Mouse (Mus musculus): Measurements from ENCODE around the gene Stk32b. TPM values are rescaled to one million over a fixed set of nuclear protein-coding genes. Genes with fewer than 3 reads are reported as not detected.
A peak's percentile ranks its signal among the peaks of the same experiment; 100 is the strongest.

Gene Stk32b
- polyA plus RNA-seq, 1 experiment from 2014 or later, result 2.8 TPM

DNA sequence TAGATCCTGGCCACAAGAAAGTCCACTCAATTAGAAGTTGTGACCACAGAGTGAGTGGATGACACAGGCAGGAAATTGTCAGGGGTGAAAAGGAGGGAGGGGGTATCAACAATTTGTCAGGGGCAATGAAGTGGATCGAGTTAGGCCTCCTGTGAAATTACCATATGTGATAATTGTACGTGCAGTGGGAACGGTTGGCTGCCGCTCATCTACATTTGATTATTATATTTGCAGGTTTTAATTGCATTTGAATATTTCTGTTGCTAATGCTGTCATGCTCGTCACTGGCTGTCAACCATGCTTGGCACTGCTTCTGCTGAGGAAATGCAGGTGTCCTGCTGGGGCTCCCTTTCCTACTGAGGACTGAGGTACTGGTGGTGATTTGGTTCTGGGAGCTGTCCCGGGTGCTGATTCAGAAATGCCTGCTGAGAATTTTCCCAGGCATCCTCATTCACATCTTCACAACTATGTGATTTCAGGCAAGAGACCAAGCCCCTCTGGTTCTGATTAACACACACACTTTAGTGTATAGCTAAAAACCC, 159.6 kb downstream of the Stk32b start:
- Histone ChIP-seq H3K27me3 (ENCODE audit: insufficient read depth, poor library complexity, severe bottlenecking) (no peaks in the 10 kb centered on the region), H3K9me3 (no peaks in the 10 kb centered on the region)
- peak; percentile 23 for DNase-seq (ENCODE audit: low spot score)

GRCm38 (mm10) chr5:37554231-37554630, 162.7 kb downstream of the Stk32b start:
- WGBS, result 91% methylated on average over 4 of the region's 4 CpGs
- no peak for DNase-seq (ENCODE audit: low spot score)
- H3K4me3 ChIP-seq, result no peak overlapping the region
- no peaks in the 10 kb centered on the region for H3K36me3 ChIP-seq
- no peaks in the 10 kb centered on the region for H3K9me3 ChIP-seq
- H3K4me1 ChIP-seq (replicated peaks), result no peaks in the 10 kb centered on the region
- H3K27ac ChIP-seq, result no peak overlapping the region
- H3K27me3 ChIP-seq (ENCODE audit: insufficient read depth, poor library complexity, severe bottlenecking), result no peaks in the 10 kb centered on the region

More for the DNA sequence above, 159.6 kb downstream of the Stk32b start:
- H3K27ac ChIP-seq, result no peak overlapping the region
- no peaks in the 10 kb centered on the region for H3K4me1 ChIP-seq (replicated peaks)
- no peak overlapping the region for H3K4me3 ChIP-seq
- WGBS, result 67% methylated on average over 6 of the region's 6 CpGs
- no peaks in the 10 kb centered on the region for H3K36me3 ChIP-seq

DNA sequence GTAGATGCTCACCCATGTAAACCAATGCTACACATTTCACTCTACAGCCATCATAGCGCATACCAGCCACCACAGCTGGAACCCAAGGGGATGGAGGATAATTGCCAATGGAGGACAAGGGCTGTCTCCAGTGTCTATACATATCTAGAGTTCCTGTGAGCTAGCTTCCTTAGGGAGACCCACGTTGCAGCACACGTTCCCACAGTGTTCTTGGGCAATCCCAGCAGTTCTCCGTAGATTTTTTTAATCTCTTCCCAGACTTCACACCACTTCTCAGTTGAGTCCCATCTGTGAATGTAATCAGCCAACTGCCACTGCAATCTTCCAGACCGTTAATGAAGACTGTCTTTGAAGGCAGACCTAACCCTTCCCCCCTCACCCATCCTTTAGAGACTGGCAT, 165.3 kb downstream of the Stk32b start:
- 88% methylated on average over 5 of the region's 5 CpGs for WGBS
- Histone ChIP-seq H3K27me3 (ENCODE audit: insufficient read depth, poor library complexity, severe bottlenecking) (no peaks in the 10 kb centered on the region), H3K4me1 (replicated peaks) (no peaks in the 10 kb centered on the region), H3K9me3 (no peaks in the 10 kb centered on the region), H3K27ac (no peak overlapping the region), H3K4me3 (no peak overlapping the region), H3K36me3 (no peaks in the 10 kb centered on the region)
- DNase-seq (ENCODE audit: low spot score), result no peak

- H3K27me3 ChIP-seq (ENCODE audit: insufficient read depth, poor library complexity, severe bottlenecking), result no peaks in the 10 kb centered on the region
- WGBS, result 89% methylated on average over 4 of the region's 4 CpGs
- DNase-seq (ENCODE audit: low spot score), result no peak
- H3K27ac ChIP-seq, result no peak overlapping the region
- H3K9me3 ChIP-seq, result no peaks in the 10 kb centered on the region
- H3K4me3 ChIP-seq, result no peak overlapping the region
- H3K4me1 ChIP-seq (replicated peaks), result peaks cover 10% of the 10 kb centered on the region
- no peaks in the 10 kb centered on the region for H3K36me3 ChIP-seq
Observed at GRCm38 (mm10) chr5:37535726-37536293, 181.2 kb downstream of the Stk32b start.

- Histone ChIP-seq H3K4me1 (replicated peaks) (peaks cover 10% of the 10 kb centered on the region), H3K4me3 (no peak overlapping the region), H3K9me3 (no peaks in the 10 kb centered on the region), H3K36me3 (no peaks in the 10 kb centered on the region), H3K27ac (no peak overlapping the region), H3K27me3 (ENCODE audit: insufficient read depth, poor library complexity, severe bottlenecking) (no peaks in the 10 kb centered on the region)
- DNase-seq (ENCODE audit: low spot score), result no peak
- 90% methylated on average over 5 of the region's 5 CpGs for WGBS
Observed at GRCm38 (mm10) chr5:37535227-37535626, 181.7 kb downstream of the Stk32b start.

- Histone ChIP-seq H3K36me3 (no peaks in the 10 kb centered on the region), H3K4me1 (replicated peaks) (no peaks in the 10 kb centered on the region), H3K27ac (no peak overlapping the region), H3K9me3 (no peaks in the 10 kb centered on the region), H3K27me3 (ENCODE audit: insufficient read depth, poor library complexity, severe bottlenecking) (no peaks in the 10 kb centered on the region), H3K4me3 (no peak overlapping the region)
- no peak for DNase-seq (ENCODE audit: low spot score)
- WGBS, result 84% methylated on average over 5 of the region's 5 CpGs
Observed at GRCm38 (mm10) chr5:37525363-37525762, 191.6 kb downstream of the Stk32b start.

DNA sequence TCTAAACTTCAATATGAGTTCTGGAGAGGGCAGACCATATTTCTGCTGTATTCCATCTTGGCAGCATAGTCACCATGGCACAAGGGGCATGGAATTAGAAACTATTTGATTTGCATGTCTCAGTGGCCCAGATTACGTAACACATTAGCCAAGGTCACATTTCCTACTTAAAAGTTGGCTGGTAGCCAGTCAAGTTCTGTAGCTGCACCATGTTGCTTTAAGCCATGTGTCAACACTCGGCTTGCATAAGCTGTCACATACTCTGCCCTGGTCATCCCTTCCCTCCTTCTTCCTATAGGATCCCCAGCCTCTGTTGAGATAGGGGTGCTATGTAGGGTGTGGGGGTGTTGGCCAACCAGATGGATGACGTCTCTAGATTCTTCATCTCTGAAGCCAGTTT, 196.5 kb downstream of the Stk32b start:
- Histone ChIP-seq H3K36me3 (no peaks in the 10 kb centered on the region), H3K9me3 (no peaks in the 10 kb centered on the region), H3K27ac (no peak overlapping the region), H3K4me1 (replicated peaks) (no peaks in the 10 kb centered on the region), H3K4me3 (no peak overlapping the region), H3K27me3 (ENCODE audit: insufficient read depth, poor library complexity, severe bottlenecking) (no peaks in the 10 kb centered on the region)
- WGBS, result 88% methylated on average over 3 of the region's 3 CpGs
- DNase-seq (ENCODE audit: low spot score), result no peak

GRCm38 (mm10) chr5:37512479-37512878, 204.5 kb downstream of the Stk32b start:
- H3K27me3 ChIP-seq (ENCODE audit: insufficient read depth, poor library complexity, severe bottlenecking), result no peaks in the 10 kb centered on the region
- H3K36me3 ChIP-seq, result no peaks in the 10 kb centered on the region
- H3K4me1 ChIP-seq (replicated peaks), result peaks cover 7% of the 10 kb centered on the region
- no peak overlapping the region for H3K4me3 ChIP-seq
- no peak overlapping the region for H3K27ac ChIP-seq
- no peaks in the 10 kb centered on the region for H3K9me3 ChIP-seq
- 50% methylated on average over 2 of the region's 2 CpGs for WGBS
- no peak for DNase-seq (ENCODE audit: low spot score)

- Histone ChIP-seq H3K9me3 (no peaks in the 10 kb centered on the region), H3K4me3 (no peak overlapping the region), H3K27me3 (ENCODE audit: insufficient read depth, poor library complexity, severe bottlenecking) (no peaks in the 10 kb centered on the region), H3K36me3 (no peaks in the 10 kb centered on the region), H3K4me1 (replicated peaks) (0 out of 2 replicates have a peak, but pooled peaks cover under 1% of the 10 kb centered on the region), H3K27ac (no peak overlapping the region)
- no peak for DNase-seq (ENCODE audit: low spot score)
- WGBS, result 76% methylated on average over 12 of the region's 12 CpGs
Observed at GRCm38 (mm10) chr5:37506880-37507519, 210.0 kb downstream of the Stk32b start.

DNA sequence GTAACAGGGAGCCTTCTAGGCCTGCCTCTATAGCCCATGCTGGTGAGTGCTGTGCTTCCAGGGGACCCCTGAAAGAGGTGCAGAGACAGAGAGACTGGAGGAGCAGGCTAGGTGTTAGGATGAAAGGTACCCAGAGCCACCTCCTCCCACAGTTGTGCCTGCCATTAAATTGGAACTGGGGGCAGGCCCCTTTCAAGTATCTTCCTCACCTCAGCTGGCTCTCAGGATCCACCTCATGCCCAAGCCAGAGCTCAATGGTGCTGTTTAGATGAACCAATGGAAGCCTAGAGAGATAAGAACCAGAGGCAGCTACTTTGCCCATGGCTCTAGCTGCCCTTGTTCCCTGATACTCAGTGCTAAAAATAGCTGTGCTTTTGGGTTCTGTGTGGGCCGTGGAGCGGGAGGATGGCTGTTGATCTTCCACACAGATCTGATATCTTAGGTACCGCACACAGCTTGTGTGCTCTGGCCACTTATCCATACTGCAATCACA, 221.9 kb downstream of the Stk32b start:
- H3K27me3 ChIP-seq (ENCODE audit: insufficient read depth, poor library complexity, severe bottlenecking), result no peaks in the 10 kb centered on the region
- no peak overlapping the region for H3K27ac ChIP-seq
- 93% methylated on average over 3 of the region's 3 CpGs for WGBS
- no peaks in the 10 kb centered on the region for H3K36me3 ChIP-seq
- no peak for DNase-seq (ENCODE audit: low spot score)
- no peak overlapping the region for H3K4me3 ChIP-seq
- no peaks in the 10 kb centered on the region for H3K9me3 ChIP-seq
- no peaks in the 10 kb centered on the region for H3K4me1 ChIP-seq (replicated peaks)

DNA sequence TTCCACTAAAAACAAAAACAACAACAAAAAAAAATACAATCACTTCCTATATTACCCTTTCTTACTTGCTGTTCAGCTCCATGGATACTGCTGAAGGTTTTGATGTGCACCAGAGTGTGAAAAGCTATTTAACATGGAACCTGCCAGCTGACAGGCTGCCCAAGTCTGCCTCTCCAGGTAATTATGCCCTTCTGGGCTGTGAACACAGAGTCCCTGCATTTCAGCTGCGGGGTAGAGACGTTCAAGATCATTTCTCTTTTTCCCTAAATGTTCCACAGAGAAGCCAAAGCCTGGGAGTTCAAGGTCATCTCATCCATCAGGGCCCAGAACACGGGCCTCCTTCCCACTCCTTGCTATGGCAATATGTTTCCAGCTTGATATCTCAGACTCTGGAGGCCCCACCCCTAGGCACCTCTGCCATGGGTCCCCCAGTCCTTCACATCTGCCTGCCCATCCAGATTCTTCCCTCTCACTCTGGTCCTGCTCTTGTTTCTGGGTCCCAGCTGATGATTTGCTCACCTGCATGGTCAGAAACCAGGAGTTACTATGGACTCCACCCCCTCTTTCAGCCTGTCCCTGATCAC, 244.9 kb downstream of the Stk32b start:
- no peak overlapping the region for H3K27ac ChIP-seq
- WGBS, result 84% methylated on average over 3 of the region's 3 CpGs
- no peak for DNase-seq (ENCODE audit: low spot score)

GRCm38 (mm10) chr5:37471584-37471983, 245.4 kb downstream of the Stk32b start:
- WGBS, result 87% methylated on average over 4 of the region's 4 CpGs
- Histone ChIP-seq H3K4me3 (no peak overlapping the region), H3K4me1 (replicated peaks) (no peaks in the 10 kb centered on the region), H3K27ac (no peak overlapping the region), H3K36me3 (no peaks in the 10 kb centered on the region), H3K9me3 (no peaks in the 10 kb centered on the region), H3K27me3 (ENCODE audit: insufficient read depth, poor library complexity, severe bottlenecking) (no peaks in the 10 kb centered on the region)
- no peak for DNase-seq (ENCODE audit: low spot score)

More for the DNA sequence above, 244.9 kb downstream of the Stk32b start:
- Histone ChIP-seq H3K9me3 (no peaks in the 10 kb centered on the region), H3K27me3 (ENCODE audit: insufficient read depth, poor library complexity, severe bottlenecking) (no peaks in the 10 kb centered on the region), H3K4me3 (no peak overlapping the region), H3K4me1 (replicated peaks) (no peaks in the 10 kb centered on the region), H3K36me3 (no peaks in the 10 kb centered on the region)

DNA sequence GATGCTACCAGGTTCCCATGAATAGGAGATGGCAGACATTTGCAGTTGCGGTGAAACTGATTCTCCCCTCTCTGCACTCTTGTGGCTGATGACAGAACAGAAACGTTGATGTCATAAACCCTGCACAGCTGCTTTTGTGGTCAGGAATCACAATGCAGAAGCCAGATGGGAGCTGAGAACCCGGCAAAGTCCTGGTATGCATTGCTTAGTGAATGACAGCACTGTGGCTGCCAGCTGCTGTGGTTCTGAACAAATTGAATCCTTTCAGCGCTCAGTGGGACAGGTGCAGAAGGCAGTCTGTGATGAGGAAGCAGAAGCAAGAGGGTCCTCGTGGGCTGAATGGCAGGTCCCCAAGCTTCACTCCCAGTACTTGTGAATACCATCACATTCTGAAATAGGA, 247.9 kb downstream of the Stk32b start:
- 82% methylated on average over 5 of the region's 5 CpGs for WGBS
- no peaks in the 10 kb centered on the region for H3K9me3 ChIP-seq
- no peaks in the 10 kb centered on the region for H3K4me1 ChIP-seq (replicated peaks)
- H3K27ac ChIP-seq, result no peak overlapping the region
- no peak overlapping the region for H3K4me3 ChIP-seq
- no peaks in the 10 kb centered on the region for H3K36me3 ChIP-seq
- DNase-seq (ENCODE audit: low spot score), result no peak
- H3K27me3 ChIP-seq (ENCODE audit: insufficient read depth, poor library complexity, severe bottlenecking), result no peaks in the 10 kb centered on the region

Data from hindbrain, embryonic 10.5 days (tissue).